8 mouse cellular contexts compared by ENCODE assay signal in genomic region chr2:73596786-73597185, GRCm38 (mm10). TPM values are rescaled to one million over a fixed set of nuclear protein-coding genes. Genes with fewer than 3 reads are reported as not detected.
DNase-seq lines count a peak whose midpoint lies in the region; ATAC-seq lines count a peak whose summit lies in the region.

No protein-coding gene starts in this region.

- no peak for DNase-seq in cerebellum, postnatal 4 days (ENCODE audit: low spot score in 2 of 2)
- peak; percentile 41 for DNase-seq in ovary, postnatal 36 days (ENCODE audit: low spot score)
- DNase-seq in ovary, postnatal 14 days (ENCODE audit: low spot score) = no peak
- peak; percentile 86 to 94 for DNase-seq in left cerebral cortex, postnatal 14 days (ENCODE audit: low spot score in 2 of 2)
- peak; percentile 62 for DNase-seq in right cerebral cortex, postnatal 14 days
- DNase-seq in cerebellum, adult 9-11 months = no peak
- no peak for DNase-seq in cerebellum, adult 9-10 months

- intact Hi-C loops in left cerebral cortex, postnatal 14 days (cut with DNase I) = loop anchor here (2.0 kb wide), 1 partner anchor 24 kb away; no protein-coding TSS in a partner anchor

- ATAC-seq in cerebellum, adult (ENCODE audit: insufficient number of reproducible peaks, low FRiP score, low TSS enrichment) = 0 out of 2 replicates have a peak, but pooled peaks have one; percentile 12

RNA-seq across cellular contexts. Expression of gene Chrna1, which starts 16.6 kb away (rescaled TPM):
- under 1 TPM; 0.07 to 0.19 TPM for total RNA-seq in left cerebral cortex, postnatal 14 days (2021)

Comparison
In these comparisons a context has a peak if more than half of its experiments do, and no peak if none do; other contexts are left out.
1. DNase-seq: peak in ovary, postnatal 36 days (single experiment), left cerebral cortex, postnatal 14 days (2 of 2) and right cerebral cortex, postnatal 14 days (single experiment); none in cerebellum, postnatal 4 days (0 of 2), ovary, postnatal 14 days (single experiment), cerebellum, adult 9-11 months (single experiment) and cerebellum, adult 9-10 months (single experiment).